ENCODE assay signal across 9 mouse cellular contexts in the genomic region with DNA sequence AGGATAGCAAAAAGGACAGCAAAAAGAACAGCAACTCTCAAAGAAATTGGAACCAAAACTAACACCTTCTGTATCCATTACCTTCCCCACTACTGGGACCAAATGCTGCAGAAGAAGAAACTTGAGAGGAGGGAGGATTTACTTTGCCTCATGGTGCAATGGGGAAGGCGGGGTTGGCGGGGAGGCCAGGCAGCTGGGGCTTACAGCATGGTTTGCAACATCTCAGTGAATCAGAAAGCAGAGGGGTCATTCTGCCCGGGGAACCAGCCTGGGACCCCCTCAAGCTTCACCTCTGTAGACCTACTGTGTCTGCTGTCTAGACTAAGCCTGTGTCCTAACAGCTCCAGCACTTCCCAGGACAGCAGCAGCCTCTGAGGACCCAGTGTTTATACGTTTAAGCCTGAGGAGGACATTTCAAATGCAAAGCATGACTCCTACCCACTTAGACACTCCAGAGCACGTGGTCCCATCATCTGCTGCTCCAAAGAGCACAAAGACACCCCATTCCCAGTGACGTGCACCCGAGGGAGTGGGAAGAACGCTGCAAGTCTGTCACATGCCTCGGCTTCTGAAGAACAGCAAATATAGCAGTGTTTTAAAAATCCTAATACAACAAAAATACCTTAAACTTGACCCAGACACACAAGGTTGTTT. TPM values are rescaled to one million over a fixed set of nuclear protein-coding genes. Genes with fewer than 3 reads are reported as not detected.
DNase-seq lines count a peak whose midpoint lies in the region; ATAC-seq lines count a peak whose summit lies in the region.
"Had no signal": no experiment of that assay in that cellular context is flagged by ENCODE, and none has a peak within 500 bp of the region (broad histone marks: within the 10 kb centered on the region; RNA-seq: fewer than 3 reads in every experiment).

No protein-coding gene starts in this region.

- H3K27me3 ChIP-seq in forebrain, embryonic 12.5 days = no peaks in the 10 kb centered on the region
- no peaks in the 10 kb centered on the region for H3K27me3 ChIP-seq in midbrain, embryonic 16.5 days (ENCODE audit: control insufficient read depth, insufficient read depth, low read depth, low read length)

- peak; percentile 58 for DNase-seq in layer of hippocampus, adult 11-12 months (ENCODE audit: low spot score)
- DNase-seq in layer of hippocampus, adult 9-10 months (ENCODE audit: low spot score) = no peak
- DNase-seq in layer of hippocampus, adult 8-10 months (ENCODE audit: low spot score in 2 of 2) = peak; percentile 48 to 64
- DNase-seq in heart, postnatal 25 days (ENCODE audit: low spot score) = no peak
- no peak for DNase-seq in urinary bladder, postnatal 4 days (ENCODE audit: low spot score in 2 of 2)
- no peak for DNase-seq in urinary bladder, postnatal 25 days (ENCODE audit: low spot score)

- H3K4me1 ChIP-seq in forebrain, embryonic 12.5 days = peaks cover 13% of the 10 kb centered on the region
- H3K4me1 ChIP-seq in midbrain, embryonic 16.5 days (ENCODE audit: control insufficient read depth, insufficient read depth, low read length) = peaks cover 5% of the 10 kb centered on the region; the same call in 1 of the 2 replicates

- no peak overlapping the region for H3K9ac ChIP-seq in forebrain, embryonic 12.5 days
- no peak overlapping the region for H3K9ac ChIP-seq in midbrain, embryonic 16.5 days (ENCODE audit: low read depth, low read length)

- ATAC-seq in forebrain, embryonic 12.5 days (ENCODE audit: low FRiP score) = peak; percentile 85
- ATAC-seq in midbrain, embryonic 16.5 days = peak; percentile 84

- H3K27ac ChIP-seq in forebrain, embryonic 12.5 days = peak overlapping the region; percentile 53; the same call in 1 of the 2 replicates
- no peak overlapping the region for H3K27ac ChIP-seq in midbrain, embryonic 16.5 days (ENCODE audit: low read length)

- intact Hi-C loops in heart, postnatal 25 days (cut with DNase I) = no loop called here

- WGBS in forebrain, embryonic 12.5 days = 32% methylated on average over 9 of the region's 9 CpGs
- 14% methylated on average over 9 of the region's 9 CpGs for WGBS in midbrain, embryonic 16.5 days

- no peak overlapping the region for H3K4me3 ChIP-seq in forebrain, embryonic 12.5 days (replicated peaks)
- H3K4me3 ChIP-seq in midbrain, embryonic 16.5 days (ENCODE audit: low read depth, low read length) = no peak overlapping the region
- H3K4me3 ChIP-seq: erythroblast, embryonic 14.5 days had no signal

- H3K9me3 ChIP-seq in forebrain, embryonic 12.5 days = no peaks in the 10 kb centered on the region
- no peaks in the 10 kb centered on the region for H3K9me3 ChIP-seq in midbrain, embryonic 16.5 days (replicated peaks; ENCODE audit: control insufficient read depth, low read length, poor library complexity, severe bottlenecking)

- no peaks in the 10 kb centered on the region for H3K36me3 ChIP-seq in forebrain, embryonic 12.5 days (replicated peaks)
- H3K36me3 ChIP-seq in midbrain, embryonic 16.5 days (ENCODE audit: control insufficient read depth, insufficient read depth, low read length) = no peaks in the 10 kb centered on the region

- H3K4me2 ChIP-seq in forebrain, embryonic 12.5 days = no peak overlapping the region
- H3K4me2 ChIP-seq in midbrain, embryonic 16.5 days (ENCODE audit: low read length) = no peak overlapping the region

RNA-seq across cellular contexts. Expression of gene Ifitm10, which starts 24.1 kb away (rescaled TPM):
- polyA plus RNA-seq in forebrain, embryonic 12.5 days (2016; fragmentation: Nextera tagmentation; extraction: Ambion mirVana) = 0.34 and 0.45 TPM in 2 replicates
- total RNA-seq in layer of hippocampus, adult 8-10 months (2022) = 10 to 100 TPM; 33.3 to 40.3 (median 35.8) TPM
- 11.3 and 14.1 TPM in 2 replicates for polyA plus RNA-seq in midbrain, embryonic 16.5 days (2015; fragmentation: Nextera tagmentation; extraction: Ambion mirVana)
- total RNA-seq in heart, postnatal 25 days (2021) = 1 to 10 TPM; 1.8 to 2.0 TPM

RNA-seq across cellular contexts. Expression of gene Gm49369, which starts 33.0 kb away (rescaled TPM):
- polyA plus RNA-seq in forebrain, embryonic 12.5 days (2016; fragmentation: Nextera tagmentation; extraction: Ambion mirVana) = 0.60 and 0.91 TPM in 2 replicates
- total RNA-seq in layer of hippocampus, adult 8-10 months (2022) = 10 to 100 TPM in 2 of 4 experiments, 1 to 10 TPM in 2; 2.0 to 27.5 (median 16.4) TPM
- polyA plus RNA-seq in midbrain, embryonic 16.5 days (2015; fragmentation: Nextera tagmentation; extraction: Ambion mirVana) = 2.5 and 3.4 TPM in 2 replicates
- total RNA-seq in heart, postnatal 25 days (2021) = 1 to 10 TPM; 3.0 to 4.1 TPM

RNA-seq across cellular contexts. Expression of gene Ctsd, which starts 38.4 kb away (rescaled TPM):
- polyA plus RNA-seq in forebrain, embryonic 12.5 days (2016; fragmentation: Nextera tagmentation; extraction: Ambion mirVana) = 132 TPM in 2 replicates
- 1,000 to 10,000 TPM in 2 of 4 experiments, 100 to 1,000 TPM in 2; 302 to 1,974 (median 897) TPM for total RNA-seq in layer of hippocampus, adult 8-10 months (2022)
- polyA plus RNA-seq in midbrain, embryonic 16.5 days (2015; fragmentation: Nextera tagmentation; extraction: Ambion mirVana) = 243 and 289 TPM in 2 replicates
- total RNA-seq in heart, postnatal 25 days (2021) = 100 to 1,000 TPM; 692 to 727 TPM

RNA-seq across cellular contexts. Expression of gene Krtap5-4, which starts 46.1 kb away (rescaled TPM):
- not detected in 2 replicates for polyA plus RNA-seq in forebrain, embryonic 12.5 days (2016; fragmentation: Nextera tagmentation; extraction: Ambion mirVana)
- not detected for total RNA-seq in layer of hippocampus, adult 8-10 months (2022)
- polyA plus RNA-seq in midbrain, embryonic 16.5 days (2015; fragmentation: Nextera tagmentation; extraction: Ambion mirVana) = not detected in 2 replicates
- total RNA-seq in heart, postnatal 25 days (2021) = not detected
- polyA plus RNA-seq: erythroblast, embryonic 14.5 days had no signal

RNA-seq across cellular contexts. Expression of gene Krtap5-1, which starts 52.5 kb away (rescaled TPM):
- not detected in 2 replicates for polyA plus RNA-seq in forebrain, embryonic 12.5 days (2016; fragmentation: Nextera tagmentation; extraction: Ambion mirVana)
- not detected for total RNA-seq in layer of hippocampus, adult 8-10 months (2022)
- not detected in 2 replicates for polyA plus RNA-seq in midbrain, embryonic 16.5 days (2015; fragmentation: Nextera tagmentation; extraction: Ambion mirVana)
- total RNA-seq in heart, postnatal 25 days (2021) = not detected
- polyA plus RNA-seq: erythroblast, embryonic 14.5 days had no signal

Comparison
In these comparisons a context has a peak if more than half of its experiments do, and no peak if none do; other contexts are left out.
1. DNase-seq: peak in layer of hippocampus, adult 11-12 months (single experiment) and layer of hippocampus, adult 8-10 months (2 of 2); none in layer of hippocampus, adult 9-10 months (single experiment), heart, postnatal 25 days (single experiment), urinary bladder, postnatal 4 days (0 of 2) and urinary bladder, postnatal 25 days (single experiment).
2. RNA of gene Ifitm10, which starts 24.1 kb away (total RNA-seq): 33.3 to 40.3 TPM in layer of hippocampus, adult 8-10 months; 1.8 to 2.0 TPM in heart, postnatal 25 days; every median in the first group is over 10 times any median in the second.